Mouse (Mus musculus): ENCODE measurements at regions not wholly inside any gene's neighbourhood (a gene's known extent, or its start where the extent isn't known, plus 50 kb on each side); places are given as distances from the start of the nearest gene placed in this dataset.
"Not testable (repeated sequence)": the region's sequence is repeated elsewhere in the genome, so short reads cannot be mapped to it uniquely, and the experiment has no call there.

DNA sequence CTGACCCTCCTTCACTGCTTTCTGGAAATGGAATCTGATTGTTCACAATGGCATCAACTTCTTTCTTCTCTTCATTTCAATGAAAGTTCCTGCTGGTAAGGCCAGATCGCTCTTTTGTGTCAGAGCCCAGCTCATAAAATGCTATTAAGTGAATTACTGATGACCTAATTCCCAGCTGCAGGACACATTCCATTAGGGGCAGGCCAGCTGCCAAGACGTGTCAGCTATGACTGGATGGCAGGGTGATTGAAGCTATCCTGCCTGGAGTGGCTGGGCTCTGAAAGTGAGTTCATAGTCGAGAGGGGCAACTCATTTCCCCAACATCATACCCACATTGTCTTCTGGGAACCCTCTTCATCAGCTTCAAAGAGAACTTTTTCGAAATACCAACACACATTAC lies 100.4 kb upstream of the Gap43 start:
- H3K27ac ChIP-seq (ENCODE audit: insufficient read depth, low read length) = no peak overlapping the region
- no peak overlapping the region for H3K9ac ChIP-seq (ENCODE audit: low read depth, poor library complexity, severe bottlenecking)
- H3K4me3 ChIP-seq (ENCODE audit: low read depth, low read length) = no peak overlapping the region
- H3K36me3 ChIP-seq (ENCODE audit: control insufficient read depth, insufficient read depth, low read length, poor library complexity, severe bottlenecking) = no peaks in the 10 kb centered on the region
- H3K27me3 ChIP-seq (ENCODE audit: control insufficient read depth, insufficient read depth, low read length, poor library complexity, severe bottlenecking) = no peaks in the 10 kb centered on the region
- H3K4me1 ChIP-seq (ENCODE audit: control insufficient read depth, insufficient read depth, low read length) = no peaks in the 10 kb centered on the region
- TF ChIP-seq EP300 (IDR thresholded peaks at IDR 0.05; ENCODE audit: insufficient read depth, low read depth, low read length) (no peak), POLR2A (IDR thresholded peaks at IDR 0.05; ENCODE audit: insufficient read depth, low read length) (no peak), CTCF (IDR thresholded peaks at IDR 0.05; ENCODE audit: low read depth, low read length) (no peak)
- no peaks in the 10 kb centered on the region for H3K9me3 ChIP-seq (replicated peaks; ENCODE audit: control insufficient read depth, insufficient read depth, low read length, poor library complexity, severe bottlenecking)

GRCm38 (mm10) chr16:42431529-42431928 lies 91.1 kb upstream of the Gap43 start:
- no peak for TF ChIP-seq EP300 (IDR thresholded peaks at IDR 0.05; ENCODE audit: insufficient read depth, low read depth, low read length)
- no peak for TF ChIP-seq CTCF (IDR thresholded peaks at IDR 0.05; ENCODE audit: low read depth, low read length)
- no peak for TF ChIP-seq POLR2A (IDR thresholded peaks at IDR 0.05; ENCODE audit: insufficient read depth, low read length)
- Histone ChIP-seq H3K9me3 (replicated peaks; ENCODE audit: control insufficient read depth, insufficient read depth, low read length, poor library complexity, severe bottlenecking) (no peaks in the 10 kb centered on the region), H3K27me3 (ENCODE audit: control insufficient read depth, insufficient read depth, low read length, poor library complexity, severe bottlenecking) (no peaks in the 10 kb centered on the region), H3K27ac (ENCODE audit: insufficient read depth, low read length) (no peak overlapping the region), H3K9ac (ENCODE audit: low read depth, poor library complexity, severe bottlenecking) (no peak overlapping the region), H3K4me3 (ENCODE audit: low read depth, low read length) (no peak overlapping the region), H3K4me1 (ENCODE audit: control insufficient read depth, insufficient read depth, low read length) (no peaks in the 10 kb centered on the region), H3K36me3 (ENCODE audit: control insufficient read depth, insufficient read depth, low read length, poor library complexity, severe bottlenecking) (no peaks in the 10 kb centered on the region)

DNA sequence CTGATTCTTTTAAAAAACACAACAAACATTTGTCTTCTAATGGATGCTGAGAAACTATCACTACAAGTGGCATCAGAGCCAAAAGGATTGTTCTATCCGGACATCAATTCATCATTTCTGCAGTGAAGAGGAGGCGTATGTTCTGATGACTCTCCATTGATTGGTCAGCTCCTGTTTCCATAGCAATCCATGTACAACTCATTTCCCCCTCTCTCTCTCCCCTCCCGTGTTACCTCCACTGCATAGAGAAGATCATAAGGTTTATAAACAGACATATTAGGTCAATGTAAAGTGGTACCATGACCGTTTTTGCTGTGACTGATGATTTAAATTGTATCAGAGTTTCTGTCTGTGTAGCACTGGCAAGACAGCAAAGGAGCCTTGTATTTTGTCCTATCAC lies 76.2 kb upstream of the Gap43 start:
- no peak overlapping the region for H3K9ac ChIP-seq (ENCODE audit: low read depth, poor library complexity, severe bottlenecking)
- H3K9me3 ChIP-seq (replicated peaks; ENCODE audit: control insufficient read depth, insufficient read depth, low read length, poor library complexity, severe bottlenecking) = no peaks in the 10 kb centered on the region
- no peaks in the 10 kb centered on the region for H3K4me1 ChIP-seq (ENCODE audit: control insufficient read depth, insufficient read depth, low read length)
- H3K27ac ChIP-seq (ENCODE audit: insufficient read depth, low read length) = no peak overlapping the region
- no peaks in the 10 kb centered on the region for H3K27me3 ChIP-seq (ENCODE audit: control insufficient read depth, insufficient read depth, low read length, poor library complexity, severe bottlenecking)
- TF ChIP-seq POLR2A (IDR thresholded peaks at IDR 0.05; ENCODE audit: insufficient read depth, low read length) (no peak), EP300 (IDR thresholded peaks at IDR 0.05; ENCODE audit: insufficient read depth, low read depth, low read length) (no peak), CTCF (IDR thresholded peaks at IDR 0.05; ENCODE audit: low read depth, low read length) (no peak)
- no peak overlapping the region for H3K4me3 ChIP-seq (ENCODE audit: low read depth, low read length)
- H3K36me3 ChIP-seq (ENCODE audit: control insufficient read depth, insufficient read depth, low read length, poor library complexity, severe bottlenecking) = no peaks in the 10 kb centered on the region

DNA sequence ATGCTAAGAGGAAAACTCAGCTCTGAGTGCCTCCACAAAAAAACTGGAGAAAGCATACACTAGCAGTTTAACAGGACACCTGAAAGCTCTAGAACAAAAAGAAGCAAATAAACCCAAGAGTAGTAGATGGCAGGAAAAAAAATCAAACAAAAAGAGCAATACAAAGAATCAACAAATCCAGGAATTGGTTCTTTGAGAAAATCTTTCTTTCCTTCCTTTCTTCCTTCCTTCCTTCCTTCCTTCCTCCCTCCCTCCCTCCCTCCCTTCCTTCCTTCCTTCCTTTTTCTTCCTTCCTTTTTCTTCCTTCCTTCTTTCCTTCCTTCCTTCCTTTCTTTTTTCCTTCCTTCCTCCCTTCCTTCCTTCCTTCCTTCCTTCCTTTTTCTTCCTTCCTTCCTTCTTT lies 71.6 kb upstream of the Gap43 start:
- H3K4me1 ChIP-seq (ENCODE audit: control insufficient read depth, insufficient read depth, low read length); H3K9ac ChIP-seq (ENCODE audit: low read depth, poor library complexity, severe bottlenecking); H3K27me3 ChIP-seq (ENCODE audit: control insufficient read depth, insufficient read depth, low read length, poor library complexity, severe bottlenecking); H3K9me3 ChIP-seq (replicated peaks; ENCODE audit: control insufficient read depth, insufficient read depth, low read length, poor library complexity, severe bottlenecking); H3K4me3 ChIP-seq (ENCODE audit: low read depth, low read length); H3K36me3 ChIP-seq (ENCODE audit: control insufficient read depth, insufficient read depth, low read length, poor library complexity, severe bottlenecking); H3K27ac ChIP-seq (ENCODE audit: insufficient read depth, low read length): not testable (repeated sequence)

DNA sequence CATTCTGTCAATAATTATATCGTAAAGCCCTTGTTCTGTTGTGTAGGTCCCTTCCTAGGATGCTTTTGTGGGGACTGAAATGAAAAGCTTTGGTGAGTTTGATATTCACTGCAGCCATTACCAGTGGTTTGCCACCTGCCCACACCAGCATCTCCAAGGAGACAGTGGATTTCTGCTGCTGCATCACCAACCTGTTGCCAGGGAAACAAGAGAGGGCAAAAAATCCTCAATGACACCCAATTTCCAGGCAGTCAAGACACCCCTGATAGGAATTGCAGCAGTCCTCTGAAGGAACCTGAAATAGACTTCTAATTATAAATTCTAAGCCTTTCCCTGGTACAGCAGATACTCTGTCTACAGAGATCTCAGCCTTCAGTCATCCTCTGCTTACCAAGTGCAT lies 56.1 kb upstream of the Gap43 start:
- Histone ChIP-seq H3K4me3 (ENCODE audit: low read depth, low read length) (no peak overlapping the region), H3K36me3 (ENCODE audit: control insufficient read depth, insufficient read depth, low read length, poor library complexity, severe bottlenecking) (no peaks in the 10 kb centered on the region), H3K27me3 (ENCODE audit: control insufficient read depth, insufficient read depth, low read length, poor library complexity, severe bottlenecking) (no peaks in the 10 kb centered on the region), H3K27ac (ENCODE audit: insufficient read depth, low read length) (no peak overlapping the region), H3K4me1 (ENCODE audit: control insufficient read depth, insufficient read depth, low read length) (no peaks in the 10 kb centered on the region), H3K9ac (ENCODE audit: low read depth, poor library complexity, severe bottlenecking) (no peak overlapping the region), H3K9me3 (replicated peaks; ENCODE audit: control insufficient read depth, insufficient read depth, low read length, poor library complexity, severe bottlenecking) (no peaks in the 10 kb centered on the region)
- TF ChIP-seq POLR2A (IDR thresholded peaks at IDR 0.05; ENCODE audit: insufficient read depth, low read length) = no peak
- no peak for TF ChIP-seq CTCF (IDR thresholded peaks at IDR 0.05; ENCODE audit: low read depth, low read length)
- no peak for TF ChIP-seq EP300 (IDR thresholded peaks at IDR 0.05; ENCODE audit: insufficient read depth, low read depth, low read length)
